Mouse (Mus musculus): ENCODE data around the gene Fam198b. TPM values are rescaled to one million over a fixed set of nuclear protein-coding genes. Genes with fewer than 3 reads are reported as not detected.

The Fam198b gene
- total RNA-seq (2023), result not detected

GRCm38 (mm10) chr3:79884305-79884704 is at the start of gene Fam198b:
Gene Fam198b, plus strand, starts transcription at chr3:79884533.

DNA sequence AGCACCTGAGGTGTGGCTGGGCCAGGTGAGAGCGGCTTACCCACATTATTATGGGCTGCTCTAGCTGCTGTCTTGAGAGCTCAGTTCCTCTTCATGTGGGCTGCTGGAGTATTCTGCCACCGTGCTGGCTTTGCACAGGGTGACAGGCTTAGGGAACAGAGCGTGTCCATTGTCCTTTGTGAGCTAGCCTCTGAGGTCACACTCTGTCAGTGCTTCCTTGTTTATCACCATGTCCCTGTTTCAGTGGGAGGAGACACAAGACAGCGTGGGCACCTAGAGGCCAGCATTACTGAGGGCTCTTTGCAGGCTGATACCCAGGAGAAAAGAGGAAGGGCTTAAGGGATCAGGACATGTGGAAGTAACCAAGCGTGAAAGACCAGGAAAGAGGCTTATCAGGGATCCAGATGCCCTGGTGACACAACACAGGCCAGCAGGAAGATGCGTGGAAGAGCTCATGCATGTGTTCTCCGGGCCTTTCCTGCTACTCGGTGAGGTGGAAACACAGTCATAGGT is 31.6 kb upstream of the Fam198b start, which contains the start of gene Tmem144:
Gene Tmem144 (minus strand): TSS at position 120 of the 513 bp plus-strand sequence.

Other genes starting within 250 kb of the Fam198b start
- not detected for gene Rxfp1, start 146.7 kb upstream of the Fam198b start, total RNA-seq (2023)
- 2.3 TPM for gene Tmem144, start 31.8 kb upstream of the Fam198b start, total RNA-seq (2023)

Measured in CD8-positive naive resting alpha-beta T cell, adult 57 days (primary cell).